In genomic region chr19:24499291-24499690, GRCm38 (mm10) we compare ENCODE assay signal across 14 mouse cellular contexts.
"Had no signal": no experiment of that assay in that cellular context is flagged by ENCODE, and none has a peak within 500 bp of the region (broad histone marks: within the 10 kb centered on the region; RNA-seq: fewer than 3 reads in every experiment).

No protein-coding gene starts in this region.

- H3K27ac ChIP-seq: limb, embryonic 15.5 days; liver, embryonic 12.5 days; macrophage; neural tube, embryonic 13.5 days; stomach, embryonic 15.5 days had no signal

- H3K4me2 ChIP-seq: limb, embryonic 15.5 days; liver, embryonic 12.5 days; lung, embryonic 14.5 days; midbrain, embryonic 11.5 days; neural tube, embryonic 13.5 days; stomach, embryonic 15.5 days had no signal

- H3K36me3 ChIP-seq: limb, embryonic 15.5 days; liver, embryonic 12.5 days; neural tube, embryonic 13.5 days; stomach, embryonic 15.5 days had no signal

- ATAC-seq: intestine, postnatal 0 days; liver, embryonic 12.5 days; midbrain, embryonic 16.5 days had no signal

- H3K9ac ChIP-seq: limb, embryonic 15.5 days; liver, embryonic 12.5 days; lung, embryonic 14.5 days; neural tube, embryonic 13.5 days; stomach, embryonic 15.5 days had no signal

- H3K4me3 ChIP-seq: limb, embryonic 15.5 days; liver, embryonic 12.5 days; megakaryocyte, embryonic 14.5 days; neural tube, embryonic 13.5 days; stomach, embryonic 15.5 days had no signal

- H3K27me3 ChIP-seq: limb, embryonic 15.5 days; liver, embryonic 12.5 days; megakaryocyte, embryonic 14.5 days; neural tube, embryonic 13.5 days; stomach, embryonic 15.5 days had no signal

- H3K9me3 ChIP-seq: limb, embryonic 15.5 days; liver, embryonic 12.5 days; neural tube, embryonic 13.5 days; stomach, embryonic 15.5 days had no signal

- DNase-seq: layer of hippocampus, adult 9-11 months; layer of hippocampus, postnatal 36 days; lung, embryonic 14.5 days; lung, postnatal 10 days; right cerebral cortex, postnatal 14 days had no signal

- H3K4me1 ChIP-seq: limb, embryonic 15.5 days; neural tube, embryonic 13.5 days; stomach, embryonic 15.5 days had no signal
